Mouse (Mus musculus) midbrain, embryonic 14.5 days (tissue): ENCODE measurements around the gene Gm21970. TPM values are rescaled to one million over a fixed set of nuclear protein-coding genes. Genes with fewer than 3 reads are reported as not detected.

Source experiments
- ATAC-seq: fragments of 200-750 bp; cut with Nextera tagmentation; 2 replicates; pipeline ENCODE4 v1.8.0; 2017; ENCODE audit warnings: moderate number of reproducible peaks, moderate library complexity; ENCODE audit not compliant: low FRiP score, low TSS enrichment
- DNase-seq: peaks from one replicate; pipeline ENCODE4 v3.0.0-alpha.2; 2015
- H3K27ac ChIP-seq: fragments of 300-500 bp; sonication (generic); replicated peaks from 2 replicates; pipeline ENCODE4 v1.5.1; 2014; ENCODE audit warnings: mild to moderate bottlenecking, low read depth, low read length, moderate library complexity
- H3K27me3 ChIP-seq: fragments of 300-500 bp; sonication (generic); 2 replicates; pipeline ENCODE4 v1.6.1; 2014; ENCODE audit warnings: low read length, control low read depth, mixed read lengths; ENCODE audit not compliant: control insufficient read depth, insufficient read depth
- H3K36me3 ChIP-seq: fragments of 300-500 bp; sonication (generic); 2 replicates; pipeline ENCODE4 v1.6.1; 2014; ENCODE audit warnings: low read length, control low read depth; ENCODE audit not compliant: control insufficient read depth, insufficient read depth
- H3K4me1 ChIP-seq: fragments of 300-500 bp; sonication (generic); 2 replicates; pipeline ENCODE4 v1.6.1; 2014; ENCODE audit warnings: mild to moderate bottlenecking, antibody characterized with exemption, low read length, control low read depth; ENCODE audit not compliant: control insufficient read depth, insufficient read depth
- H3K4me2 ChIP-seq: fragments of 300-500 bp; sonication (generic); 2 replicates; pipeline ENCODE4 v1.6.1; 2014; ENCODE audit warnings: mild to moderate bottlenecking, low read length, moderate library complexity
- H3K4me3 ChIP-seq: fragments of 300-500 bp; sonication (generic); replicated peaks from 2 replicates; pipeline ENCODE4 v1.5.1; 2014; ENCODE audit warnings: low read depth, low read length
- H3K9ac ChIP-seq: fragments of 300-500 bp; sonication (generic); replicated peaks from 2 replicates; pipeline ENCODE4 v1.6.1; 2014; ENCODE audit warnings: mild to moderate bottlenecking, low read length, moderate library complexity
- H3K9me3 ChIP-seq: fragments of 300-500 bp; sonication (generic); 2 replicates; pipeline ENCODE4 v1.6.1; 2016; ENCODE audit warnings: low read length, control low read depth, mixed read lengths; ENCODE audit not compliant: control insufficient read depth
- WGBS: fragments of 180-500 bp; shearing (Covaris S2); extraction: QIAGEN DNeasy Blood & Tissue Kit; methylation state at CpG from one replicate; pipeline ENCODE4 v1.1.7; 2014; 5-methylcytosine and 5-hydroxymethylcytosine counted together
- polyA plus RNA-seq: library from polyadenylated mRNA; unstranded; fragments of >200 nt; fragmentation: Nextera tagmentation; extraction: Ambion mirVana; gene quantifications from 2 replicates; pipeline ENCODE4 v1.2.1, GENCODE M21; 2014

Gene Gm21970
- not detected in 2 replicates for polyA plus RNA-seq

GRCm38 (mm10) chr16:91391421-91391820 is at the start of gene Gm21970:
TSS of gene Gm21970 (plus strand) at chr16:91391721.
- Histone ChIP-seq H3K27ac (no peak within 1 kb of the TSS), H3K27me3 (no peaks in the 10 kb centered on the region), H3K9me3 (no peaks in the 10 kb centered on the region), H3K4me2 (no peak within 1 kb of the TSS), H3K4me1 (no peaks in the 10 kb centered on the region), H3K9ac (no peak within 1 kb of the TSS), H3K36me3 (peaks cover 55% of the 10 kb centered on the region), H3K4me3 (no peak within 1 kb of the TSS)
- DNase-seq: no peak
- no peak for ATAC-seq
- 84% methylated on average over 5 of the region's 5 CpGs for WGBS

GRCm38 (mm10) chr16:91346491-91346890 is 45.0 kb upstream of the Gm21970 start:
- WGBS: 79% methylated on average over 9 of the region's 9 CpGs
- no peaks in the 10 kb centered on the region for H3K36me3 ChIP-seq
- H3K9ac ChIP-seq: no peak overlapping the region
- no peak overlapping the region for H3K27ac ChIP-seq
- no peak overlapping the region for H3K4me2 ChIP-seq
- H3K4me1 ChIP-seq: peaks cover 8% of the 10 kb centered on the region
- peaks cover 14% of the 10 kb centered on the region for H3K27me3 ChIP-seq
- no peak overlapping the region for H3K4me3 ChIP-seq
- H3K9me3 ChIP-seq: no peaks in the 10 kb centered on the region
- ATAC-seq (no peak), DNase-seq (no peak)

- DNase-seq: peak; percentile 55
These were observed 43.8 kb upstream of the Gm21970 start for GRCm38 (mm10) chr16:91347491-91348263.

DNA sequence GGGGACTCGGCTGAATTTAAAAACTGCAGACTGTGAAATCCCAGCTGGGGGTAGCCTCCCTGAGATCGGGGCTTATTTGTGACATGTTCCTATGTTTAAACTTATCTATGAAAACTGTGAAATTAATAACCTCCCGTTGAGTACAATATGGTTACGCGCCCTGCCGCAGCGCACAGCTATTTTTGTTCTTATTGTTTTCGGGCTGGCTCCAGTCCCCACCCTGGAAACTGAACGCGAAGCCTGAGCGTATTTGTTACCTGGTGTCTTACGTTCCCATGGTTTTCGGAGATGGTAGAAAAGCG is 43.3 kb upstream of the Gm21970 start:
- H3K9ac ChIP-seq: no peak overlapping the region; the same call in 1 of the 2 replicates
- H3K9me3 ChIP-seq: no peaks in the 10 kb centered on the region
- 32% methylated on average over 14 of the region's 14 CpGs for whole genome bisulfite sequencing
- H3K4me3 ChIP-seq: no peak overlapping the region
- DNase-seq (no peak), ATAC-seq (no peak)
- peaks cover 25% of the 10 kb centered on the region for H3K27me3 ChIP-seq
- H3K36me3 ChIP-seq: no peaks in the 10 kb centered on the region
- peaks cover 8% of the 10 kb centered on the region for H3K4me1 ChIP-seq
- no peak overlapping the region for H3K27ac ChIP-seq
- peak overlapping the region; percentile 25 for H3K4me2 ChIP-seq

More at GRCm38 (mm10) chr16:91347491-91348263, 43.8 kb upstream of the Gm21970 start:
- Histone ChIP-seq H3K4me3 (no peak overlapping the region), H3K27ac (no peak overlapping the region), H3K9me3 (no peaks in the 10 kb centered on the region), H3K4me2 (peak overlapping the region; percentile 25), H3K27me3 (peaks cover 21% of the 10 kb centered on the region), H3K36me3 (no peaks in the 10 kb centered on the region), H3K4me1 (peaks cover 8% of the 10 kb centered on the region), H3K9ac (no peak overlapping the region; the same call in 1 of the 2 replicates)
- no peak for ATAC-seq
- 50% methylated on average over 20 of the region's 20 CpGs for WGBS

- H3K4me3 ChIP-seq: no peak overlapping the region
- peaks cover 28% of the 10 kb centered on the region for H3K27me3 ChIP-seq
- H3K4me2 ChIP-seq: peak overlapping the region; percentile 25
- H3K9me3 ChIP-seq: no peaks in the 10 kb centered on the region
- ATAC-seq (no peak), DNase-seq (peak; percentile 41)
- H3K36me3 ChIP-seq: no peaks in the 10 kb centered on the region
- H3K9ac ChIP-seq: no peak overlapping the region; the same call in 1 of the 2 replicates
- H3K4me1 ChIP-seq: peaks cover 8% of the 10 kb centered on the region
- H3K27ac ChIP-seq: no peak overlapping the region
- 53% methylated on average over 28 of the region's 28 CpGs for WGBS
These were observed 42.8 kb upstream of the Gm21970 start for GRCm38 (mm10) chr16:91348588-91349330.

GRCm38 (mm10) chr16:91352084-91352562 is 39.4 kb upstream of the Gm21970 start:
- DNase-seq: peak; percentile 94
- Histone ChIP-seq H3K9me3 (no peaks in the 10 kb centered on the region), H3K27me3 (peaks cover 34% of the 10 kb centered on the region), H3K4me3 (no peak overlapping the region), H3K9ac (no peak overlapping the region), H3K27ac (no peak overlapping the region), H3K4me2 (no peak overlapping the region), H3K36me3 (no peaks in the 10 kb centered on the region), H3K4me1 (peaks cover 8% of the 10 kb centered on the region)
- 2% methylated on average over 7 of the region's 7 CpGs for WGBS
- ATAC-seq: peak; percentile 48; the same call in 1 of the 2 replicates

GRCm38 (mm10) chr16:91352749-91353148 is 38.8 kb upstream of the Gm21970 start:
- Histone ChIP-seq H3K9me3 (no peaks in the 10 kb centered on the region), H3K27me3 (peaks cover 34% of the 10 kb centered on the region), H3K9ac (no peak overlapping the region), H3K4me3 (no peak overlapping the region), H3K4me2 (no peak overlapping the region), H3K36me3 (no peaks in the 10 kb centered on the region), H3K4me1 (peaks cover 8% of the 10 kb centered on the region), H3K27ac (no peak overlapping the region)
- ATAC-seq (no peak), DNase-seq (no peak)
- 70% methylated on average over 7 of the region's 7 CpGs for WGBS

DNA sequence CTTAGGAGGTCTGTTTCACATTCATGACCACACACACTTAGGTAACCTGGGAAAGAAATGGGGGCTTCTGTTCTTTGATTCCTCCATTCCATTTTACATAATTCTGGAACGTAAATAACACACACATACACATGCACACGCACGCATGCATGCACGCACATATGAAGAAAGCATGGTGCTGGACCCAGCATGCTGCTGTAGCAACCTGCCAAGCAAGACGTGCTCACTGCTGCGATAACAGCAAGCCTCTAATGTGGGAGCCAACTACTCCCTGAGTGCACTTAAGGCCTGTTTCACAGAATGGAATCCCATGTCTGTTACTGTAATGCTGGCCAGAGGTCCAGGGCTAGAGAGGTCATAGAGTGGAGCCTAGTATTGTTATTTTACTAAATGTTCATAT is 38.3 kb upstream of the Gm21970 start:
- Histone ChIP-seq H3K36me3 (no peaks in the 10 kb centered on the region), H3K27ac (no peak overlapping the region), H3K9ac (no peak overlapping the region), H3K27me3 (peaks cover 34% of the 10 kb centered on the region), H3K9me3 (no peaks in the 10 kb centered on the region), H3K4me2 (no peak overlapping the region), H3K4me3 (no peak overlapping the region), H3K4me1 (peaks cover 5% of the 10 kb centered on the region)
- DNase-seq (no peak), ATAC-seq (no peak)
- 85% methylated on average over 6 of the region's 6 CpGs for WGBS
